Mouse (Mus musculus): Measurements from ENCODE around the gene Fut11.
"Not testable (repeated sequence)": the region's sequence is repeated elsewhere in the genome, so short reads cannot be mapped to it uniquely, and the experiment has no call there.

Gene Fut11

DNA sequence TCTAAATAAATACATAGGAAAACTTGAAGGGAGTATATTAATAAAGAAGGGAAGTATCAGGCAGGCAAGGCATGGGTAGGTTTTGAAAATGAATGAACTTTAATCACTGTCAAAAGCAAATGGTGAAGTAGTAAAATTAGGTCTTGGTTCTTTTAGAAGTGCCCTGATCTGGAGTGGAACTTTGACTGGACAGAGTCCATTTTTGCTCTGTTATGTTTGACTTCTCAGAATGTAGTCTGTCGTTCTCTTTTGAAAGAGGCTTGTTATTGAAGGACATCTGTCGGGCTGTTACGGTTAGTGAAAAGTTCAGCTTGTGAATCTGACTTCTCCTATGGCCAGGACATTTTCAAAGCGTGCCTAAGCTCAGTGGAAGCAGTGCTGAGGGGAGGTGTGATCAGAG, 16.9 kb upstream of the Fut11 start:
- DNase-seq: no peak

DNA sequence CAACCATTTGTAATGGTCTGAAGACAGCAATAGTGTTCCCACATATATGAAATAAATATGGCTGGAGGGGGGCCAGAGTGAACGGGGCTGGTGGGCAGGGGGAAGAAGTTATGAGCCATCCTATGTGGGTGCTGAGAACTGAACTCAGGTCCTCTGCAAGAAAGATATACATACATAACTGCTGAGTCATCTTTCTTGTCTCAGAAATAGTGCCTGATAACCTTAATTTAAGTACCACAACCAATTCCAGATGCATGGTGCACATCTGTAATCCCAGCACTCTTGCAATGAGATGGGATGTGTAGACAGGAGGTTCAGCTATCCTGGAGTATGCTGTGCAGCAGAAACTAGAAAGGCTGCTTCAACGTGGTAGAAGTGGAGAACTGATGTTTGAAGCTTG, 13.0 kb upstream of the Fut11 start:
- no peak for DNase-seq

DNA sequence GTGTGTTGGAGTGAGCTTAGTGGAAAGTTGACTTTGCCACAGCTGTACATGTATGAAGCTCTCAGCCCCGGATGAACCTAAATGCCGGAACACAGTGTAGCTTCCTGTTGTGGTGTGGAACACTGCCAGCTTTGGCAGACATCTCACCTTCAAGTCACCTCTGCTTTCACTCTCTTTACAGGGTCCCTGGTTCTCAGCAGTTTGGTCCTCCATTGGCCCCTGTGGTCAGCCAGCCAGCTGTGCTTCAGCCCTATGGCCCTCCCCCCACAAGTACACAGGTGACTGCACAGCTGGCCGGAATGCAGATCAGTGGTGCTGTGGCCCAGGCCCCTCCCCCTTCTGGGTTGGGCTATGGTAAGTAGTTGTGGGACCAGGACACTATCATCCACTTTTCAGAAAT, 12.3 kb upstream of the Fut11 start:
- no peak for DNase-seq

DNA sequence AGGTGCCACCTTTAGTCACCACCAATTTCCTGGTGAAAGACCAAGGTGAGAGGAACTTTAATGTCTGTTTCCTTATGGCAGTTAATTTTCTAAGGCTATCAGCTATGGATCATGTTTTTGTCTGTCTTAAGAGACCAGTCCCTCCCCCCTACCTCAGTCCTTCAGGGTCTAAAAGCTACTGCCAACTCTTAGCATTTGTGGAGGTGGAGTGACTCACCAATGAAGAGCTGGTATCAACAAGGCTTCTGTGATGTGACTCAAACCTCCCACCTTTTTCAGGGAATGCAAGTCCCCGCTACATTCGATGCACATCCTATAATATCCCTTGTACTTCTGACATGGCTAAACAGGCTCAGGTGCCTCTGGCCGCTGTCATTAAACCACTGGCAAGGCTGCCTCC, 8.2 kb upstream of the Fut11 start:
- no peak for DNase-seq

DNA sequence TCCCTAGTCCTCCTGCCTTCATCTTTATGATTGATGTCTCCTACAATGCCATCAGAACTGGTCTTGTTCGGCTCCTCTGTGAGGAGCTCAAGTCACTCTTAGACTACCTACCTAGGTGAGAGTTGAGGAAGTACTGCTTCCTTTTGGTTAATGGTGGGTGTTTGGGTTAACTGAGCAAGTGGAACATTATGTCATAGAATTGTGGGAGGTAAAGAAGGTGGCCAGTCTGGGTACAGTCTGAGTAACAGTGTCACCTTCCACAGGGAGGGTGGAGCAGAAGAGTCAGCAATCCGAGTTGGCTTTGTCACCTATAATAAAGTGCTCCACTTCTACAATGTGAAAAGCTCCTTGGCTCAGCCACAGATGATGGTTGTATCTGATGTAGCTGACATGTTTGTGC, 5.8 kb upstream of the Fut11 start:
- DNase-seq: no peak

DNA sequence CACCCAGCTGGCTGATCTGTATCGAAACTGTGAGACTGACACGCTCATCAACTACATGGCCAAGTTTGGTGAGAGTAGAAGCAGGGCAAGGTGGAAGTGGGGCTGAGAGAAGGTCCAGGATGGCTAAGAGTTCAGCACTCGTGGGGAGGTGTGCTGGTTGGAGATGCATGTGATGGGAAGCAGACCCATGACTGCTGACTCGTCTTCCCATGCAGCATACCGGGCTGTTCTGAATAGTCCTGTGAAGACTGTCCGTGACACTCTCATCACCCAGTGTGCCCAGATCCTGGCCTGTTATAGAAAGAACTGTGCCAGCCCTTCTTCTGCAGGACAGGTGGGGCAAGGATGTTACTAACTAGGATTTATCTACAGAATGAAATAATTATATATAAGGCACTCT, 3.0 kb upstream of the Fut11 start:
- no peak for DNase-seq

DNA sequence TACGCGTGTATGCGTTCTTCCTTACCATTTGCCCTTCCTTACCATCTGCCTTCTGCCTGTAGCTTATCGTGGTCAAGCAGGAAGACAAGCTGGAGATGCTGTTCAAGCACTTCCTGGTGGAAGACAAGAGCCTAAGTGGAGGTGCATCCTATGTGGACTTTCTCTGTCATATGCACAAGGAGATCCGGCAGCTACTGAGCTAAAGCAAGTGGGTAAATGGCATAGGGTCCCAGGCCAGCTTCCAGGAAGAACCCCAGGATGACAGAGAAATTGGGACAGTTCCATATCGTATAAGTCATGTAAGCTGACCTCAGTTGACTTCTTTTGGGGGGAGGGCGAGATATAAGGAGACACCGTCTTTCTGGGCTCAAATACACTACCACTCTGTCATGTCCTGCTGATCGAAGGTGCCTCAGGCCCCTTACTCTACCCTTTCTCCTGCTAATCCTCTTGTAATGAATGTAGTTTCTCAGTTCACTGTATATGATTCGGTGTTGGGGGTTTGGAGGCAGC, 1.1 kb upstream of the Fut11 start:
- no peak for DNase-seq

DNA sequence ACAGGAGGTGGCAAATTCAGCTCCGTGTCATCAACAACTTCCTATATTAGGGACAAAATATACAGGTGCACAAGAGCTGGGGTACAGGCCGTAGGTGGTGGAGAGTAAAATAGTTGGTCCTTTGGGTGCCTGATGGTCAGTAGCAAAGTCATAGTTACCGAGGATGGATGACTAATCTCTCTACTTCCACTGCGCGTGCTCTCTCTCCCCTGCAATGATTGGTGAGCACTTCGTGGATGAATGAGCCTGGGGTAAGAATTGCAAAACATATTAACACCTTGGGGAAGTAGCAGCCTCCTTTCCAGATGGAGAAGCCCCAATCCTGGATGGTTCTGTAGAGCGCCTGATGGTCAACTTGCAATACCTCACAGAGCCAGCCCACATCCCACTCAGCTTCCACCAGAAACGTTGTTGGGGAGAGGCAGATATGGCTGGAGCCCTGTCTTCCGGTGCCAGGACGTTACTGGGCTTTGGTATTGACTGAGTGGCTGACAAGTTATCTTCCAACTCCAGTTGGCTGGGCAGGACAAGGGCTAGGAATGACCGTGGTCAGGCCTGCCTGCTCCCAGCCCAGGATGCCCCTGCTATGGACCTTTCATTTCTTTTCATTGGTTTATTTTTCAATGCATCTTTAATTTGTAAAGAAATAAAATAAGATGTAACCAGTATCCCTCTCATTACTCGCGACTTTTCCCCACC, 434 bp upstream of the Fut11 start:
- no peak for DNase-seq

DNA sequence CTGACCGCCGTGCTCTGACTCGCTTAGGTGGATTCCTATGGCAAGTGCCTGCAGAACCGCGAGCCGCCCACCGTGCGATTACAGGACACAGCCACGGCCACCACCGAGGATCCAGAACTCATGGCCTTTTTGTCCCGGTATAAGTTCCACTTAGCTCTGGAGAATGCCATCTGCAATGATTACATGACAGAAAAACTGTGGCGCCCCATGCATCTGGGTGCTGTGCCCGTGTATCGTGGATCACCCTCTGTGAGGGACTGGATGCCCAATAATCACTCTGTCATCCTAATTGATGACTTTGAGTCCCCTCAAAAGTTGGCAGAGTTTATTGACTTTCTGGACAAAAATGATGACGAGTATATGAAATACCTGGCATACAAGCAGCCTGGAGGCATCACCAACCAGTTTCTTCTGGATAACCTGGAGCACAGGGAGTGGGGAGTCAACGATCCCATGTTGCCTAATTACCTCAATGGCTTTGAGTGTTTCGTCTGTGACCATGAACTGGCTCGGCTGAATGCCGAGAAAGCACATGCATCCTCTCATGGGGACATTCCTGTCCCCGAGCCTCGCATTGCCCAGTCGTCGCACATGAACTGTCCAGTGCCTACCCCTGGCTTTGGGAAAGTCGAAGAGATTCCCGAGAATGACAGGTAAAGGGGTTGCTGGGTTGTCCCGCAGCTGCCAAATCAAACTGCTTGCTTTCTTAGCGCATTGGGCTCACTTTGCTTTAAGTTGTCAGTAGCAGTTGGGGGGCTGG, 1.2 kb downstream of the Fut11 start:
- no peak for DNase-seq

DNA sequence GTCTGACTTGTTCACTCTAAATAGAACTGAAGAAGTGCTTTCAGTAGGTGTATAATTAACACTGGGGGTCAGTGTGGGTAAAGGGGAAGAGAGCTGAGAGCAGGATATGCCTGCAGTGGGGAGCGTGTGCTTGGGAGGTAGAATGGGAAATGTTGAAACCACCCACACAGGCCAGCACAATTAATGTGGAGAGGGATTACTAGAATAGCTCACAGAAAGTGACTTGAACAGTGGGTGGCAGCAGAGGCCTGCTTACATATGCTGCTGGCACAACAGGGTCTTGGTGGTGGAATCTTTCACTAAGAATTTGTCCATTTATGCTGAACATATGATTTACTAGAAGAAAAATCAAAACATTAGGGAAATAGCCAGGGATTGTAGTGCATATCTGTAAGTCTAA, 2.2 kb downstream of the Fut11 start:
- no peak for DNase-seq

DNA sequence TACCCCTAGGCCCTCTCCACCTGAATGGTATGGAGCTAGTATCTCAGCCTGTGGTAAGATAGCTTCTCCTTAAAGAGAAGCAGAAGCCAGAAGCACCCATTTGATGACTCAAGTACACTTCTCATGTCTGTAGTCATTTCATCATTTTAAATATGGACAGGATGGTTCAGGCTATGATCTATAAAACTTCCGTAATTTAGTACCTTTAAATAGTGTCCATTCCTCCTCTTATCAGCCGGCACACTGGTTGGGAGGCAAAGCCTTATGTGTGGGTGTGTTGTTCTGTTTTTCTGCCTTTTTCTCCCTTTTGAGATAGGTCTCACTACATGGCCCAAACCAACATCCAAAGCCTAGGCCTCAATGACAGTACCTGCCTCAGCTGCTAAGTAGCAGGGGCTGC, 3.7 kb downstream of the Fut11 start:
- no peak for DNase-seq

DNA sequence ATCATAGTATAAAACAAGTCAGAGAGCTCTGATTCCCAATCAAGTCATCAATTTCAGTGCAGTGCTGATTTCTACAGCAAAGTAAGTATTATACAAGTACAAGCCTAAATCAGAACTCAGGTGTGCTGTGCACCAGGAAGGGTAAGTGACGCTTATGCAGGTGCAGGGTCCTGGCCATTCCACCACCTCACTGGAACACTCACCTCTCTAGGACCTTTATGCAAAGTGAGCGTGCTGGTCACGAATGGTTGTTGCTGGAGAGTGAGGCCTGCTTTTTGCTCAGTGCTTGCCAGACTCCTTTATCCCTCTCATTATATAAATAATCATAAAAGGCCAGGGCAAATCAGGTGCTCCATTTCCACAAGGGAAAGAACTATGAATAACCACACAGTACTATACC, 5.6 kb downstream of the Fut11 start:
- no peak for DNase-seq

DNA sequence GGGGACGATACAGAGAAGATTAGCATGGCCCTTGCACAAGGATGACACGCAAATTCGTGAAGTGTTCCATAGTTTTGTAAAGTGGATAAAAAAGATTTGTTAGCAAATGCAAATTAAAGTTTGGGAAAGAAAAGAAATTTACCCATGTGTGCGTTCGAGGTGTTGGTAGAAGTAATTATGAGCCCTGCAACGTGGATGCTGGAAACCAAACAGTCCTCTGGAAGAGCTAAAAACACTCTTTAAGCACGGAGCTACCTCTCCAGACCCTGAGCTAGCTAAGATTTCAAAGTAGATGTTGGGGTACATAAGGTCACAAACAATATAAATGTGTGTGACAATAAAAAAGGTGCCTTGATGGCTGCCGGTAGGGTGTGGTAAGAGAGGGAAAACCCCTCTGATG, 6.8 kb downstream of the Fut11 start:
- DNase-seq: no peak

DNA sequence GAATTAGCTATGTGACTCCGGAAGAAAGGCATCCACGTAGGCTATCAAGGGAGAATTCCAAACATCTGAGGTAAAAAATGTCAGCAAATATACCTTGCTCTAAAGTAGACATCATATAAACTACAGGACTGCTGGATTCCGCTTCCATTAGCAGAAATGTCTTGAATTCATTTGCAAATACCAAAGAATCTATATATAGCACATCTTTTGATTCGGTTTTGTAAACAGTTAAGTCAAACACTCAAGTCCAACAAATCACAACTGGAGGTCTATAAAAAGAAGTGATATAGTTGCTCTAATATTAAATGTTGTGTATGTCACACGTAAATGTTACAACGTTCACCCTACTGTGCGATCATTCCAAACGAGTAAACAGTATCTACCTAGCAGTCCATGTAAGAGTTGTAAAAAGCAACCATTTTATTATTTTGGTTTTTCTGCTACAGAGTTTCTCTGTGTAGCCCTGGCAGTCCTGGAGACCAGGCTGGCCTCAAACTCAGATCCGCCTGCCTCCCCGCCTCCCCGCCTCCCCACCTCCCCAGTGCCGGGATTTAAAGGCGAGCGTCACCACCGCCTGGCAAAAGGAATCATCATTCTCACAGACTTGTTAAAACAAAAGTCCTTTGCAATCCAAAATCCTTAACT, 7.5 kb downstream of the Fut11 start:
- no peak for DNase-seq

DNA sequence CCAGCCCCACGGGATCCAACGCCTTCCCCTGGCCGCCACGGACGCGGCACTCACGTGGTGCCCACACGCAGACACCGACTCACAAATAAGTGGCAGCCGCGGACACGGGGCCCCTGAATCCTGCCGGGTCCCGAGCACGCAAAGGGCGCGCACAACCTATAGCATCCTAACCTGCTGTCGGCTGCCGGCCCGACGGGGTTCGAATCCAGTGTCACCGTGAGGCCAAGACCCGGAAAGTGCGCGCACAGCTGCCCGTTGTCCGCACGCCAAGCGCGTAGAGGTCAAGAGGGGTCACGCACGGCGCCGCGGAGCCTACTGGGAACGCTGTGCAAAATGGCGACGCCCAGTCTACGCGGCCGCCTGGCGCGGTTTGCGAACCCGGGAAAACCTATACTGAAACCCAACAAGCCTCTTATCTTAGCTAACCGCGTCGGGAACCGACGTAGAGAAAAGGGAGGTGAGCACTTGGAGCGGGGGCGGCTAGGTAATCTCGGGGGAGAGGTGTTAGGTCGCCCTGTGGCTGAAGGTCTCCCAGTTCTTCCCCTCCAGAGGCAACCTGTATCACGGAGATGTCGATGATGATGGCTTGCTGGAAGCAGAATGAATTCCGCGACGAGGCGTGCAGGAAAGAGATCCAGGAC, 8.1 kb downstream of the Fut11 start, which contains the start of gene Chchd1:
Gene Chchd1, plus strand, starts transcription at position 266 of the 641 bp plus-strand sequence.
- DNase-seq: peak; percentile 93

DNA sequence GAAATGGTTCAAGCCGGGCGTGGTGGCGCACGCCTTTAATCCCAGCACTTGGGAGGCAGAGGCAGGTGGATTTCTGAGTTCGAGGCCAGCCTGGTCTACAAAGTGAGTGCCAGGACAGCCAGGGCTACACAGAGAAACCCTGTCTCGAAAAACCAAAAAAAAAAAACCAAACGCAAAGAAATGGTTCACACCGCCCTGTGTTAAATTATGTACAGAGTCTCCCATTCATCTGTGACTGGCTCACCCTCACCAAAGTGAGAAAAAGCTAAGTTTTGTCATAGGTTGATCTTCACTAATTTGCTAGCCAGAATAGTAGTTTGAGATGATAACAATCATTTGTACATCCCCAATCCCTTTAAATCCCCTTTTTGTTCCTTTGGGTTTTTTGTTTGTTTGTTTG, 8.7 kb downstream of the Fut11 start:
- DNase-seq: not testable (repeated sequence)

DNA sequence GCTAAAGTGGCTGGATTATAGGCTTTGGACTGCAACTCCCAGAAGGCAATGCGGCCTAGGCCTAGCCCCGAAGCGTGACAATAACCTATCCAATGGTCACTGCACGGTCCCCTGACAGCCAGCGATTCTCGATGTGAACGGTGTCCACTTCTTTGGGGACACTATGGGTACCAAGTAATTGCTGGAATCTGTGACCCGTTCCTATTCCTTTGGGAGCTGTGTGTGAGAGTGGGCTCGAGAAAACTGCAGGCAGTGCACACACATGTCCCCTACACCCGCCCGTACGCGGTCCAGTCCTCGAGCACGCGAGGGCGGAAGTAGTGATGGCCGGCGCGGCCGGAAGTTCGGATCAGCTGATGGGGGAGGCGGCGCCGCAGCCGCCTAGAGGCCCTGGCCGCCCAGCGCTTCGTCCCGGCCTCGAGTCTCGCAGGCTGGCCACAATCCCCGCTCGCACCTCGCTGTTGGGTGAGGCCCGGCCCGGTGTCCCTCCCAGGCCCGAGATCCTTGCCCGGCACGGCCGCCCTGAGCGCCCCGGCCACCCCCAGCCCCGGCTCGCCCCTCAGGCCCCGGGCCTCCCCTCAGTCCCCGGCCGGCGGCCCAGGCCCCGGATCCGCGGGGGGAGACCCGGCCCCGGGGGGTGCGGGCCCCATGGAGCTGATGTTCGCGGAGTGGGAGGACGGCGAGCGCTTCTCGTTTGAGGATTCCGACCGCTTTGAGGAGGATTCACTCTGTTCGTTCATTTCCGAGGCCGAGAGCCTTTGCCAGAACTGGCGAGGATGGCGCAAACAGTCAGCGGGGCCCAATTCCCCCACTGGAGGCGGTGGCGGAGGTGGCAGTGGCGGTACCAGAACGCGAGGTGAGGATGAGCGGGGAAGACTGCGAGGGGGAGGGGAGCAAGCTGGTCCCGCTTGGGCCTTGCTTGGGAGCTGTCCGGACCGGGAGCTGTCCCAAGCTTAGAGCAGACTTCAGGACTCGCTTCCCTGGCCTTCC, 12.7 kb downstream of the Fut11 start, which contains the start of gene Zswim8:
Gene Zswim8, plus strand, starts transcription at position 352 of the 990 bp plus-strand sequence.
- peak; percentile 86 for DNase-seq

DNA sequence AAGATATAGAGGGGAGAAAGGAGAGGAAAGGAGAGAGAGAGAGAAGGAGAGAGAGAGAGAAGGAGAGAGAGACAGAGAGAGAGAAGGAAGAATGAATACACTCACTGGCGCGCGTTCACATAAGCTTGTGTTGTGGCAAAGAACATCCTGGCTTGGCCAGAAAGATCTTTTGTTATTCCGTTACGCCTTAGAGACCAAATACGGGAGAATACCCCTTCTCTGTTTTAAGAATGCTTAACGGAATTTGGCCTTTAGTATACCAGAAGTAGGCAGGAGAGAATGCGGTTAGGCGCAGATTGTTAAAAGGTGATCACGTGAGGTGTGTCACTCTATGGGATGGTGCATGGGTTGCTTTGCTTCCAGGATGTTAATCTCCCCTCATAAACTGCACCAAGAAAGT, 13.5 kb downstream of the Fut11 start:
- DNase-seq: no peak

DNA sequence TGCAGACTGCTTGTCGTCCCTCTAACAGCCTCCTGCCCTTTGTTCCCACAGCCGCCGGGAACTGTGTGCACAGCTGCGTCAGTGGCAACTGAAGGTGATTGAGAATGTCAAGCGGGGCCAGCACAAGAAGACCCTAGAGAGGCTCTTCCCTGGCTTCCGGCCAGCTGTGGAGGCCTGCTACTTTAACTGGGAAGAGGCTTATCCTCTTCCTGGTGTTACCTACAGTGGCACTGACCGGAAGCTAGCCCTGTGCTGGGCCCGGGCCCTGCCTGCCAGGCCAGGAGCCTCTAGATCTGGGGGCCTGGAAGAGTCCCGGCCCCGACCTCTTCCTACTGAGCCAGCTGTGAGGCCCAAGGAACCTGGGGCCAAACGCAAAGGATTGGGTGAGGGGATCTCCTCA, 19.1 kb downstream of the Fut11 start:
- DNase-seq: no peak

DNA sequence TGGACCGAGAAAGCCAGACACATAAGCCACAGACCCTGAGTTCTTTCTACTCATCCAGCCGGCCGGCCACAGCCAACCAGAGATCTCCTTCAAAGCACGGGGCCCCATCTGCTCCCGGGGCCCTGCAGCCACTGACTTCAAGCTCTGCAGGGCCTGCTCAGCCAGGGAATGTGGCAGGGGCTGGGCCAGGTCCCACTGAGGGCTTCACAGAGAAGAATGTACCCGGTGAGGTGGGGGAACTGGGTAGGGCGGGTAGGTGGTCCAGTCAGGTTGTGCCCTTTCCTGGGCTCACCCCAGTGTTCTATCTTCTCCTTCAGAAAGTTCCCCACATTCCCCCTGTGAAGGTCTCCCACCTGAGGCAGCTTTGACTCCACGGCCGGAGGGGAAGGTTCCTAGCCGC, 23.7 kb downstream of the Fut11 start:
- no peak for DNase-seq

DNA sequence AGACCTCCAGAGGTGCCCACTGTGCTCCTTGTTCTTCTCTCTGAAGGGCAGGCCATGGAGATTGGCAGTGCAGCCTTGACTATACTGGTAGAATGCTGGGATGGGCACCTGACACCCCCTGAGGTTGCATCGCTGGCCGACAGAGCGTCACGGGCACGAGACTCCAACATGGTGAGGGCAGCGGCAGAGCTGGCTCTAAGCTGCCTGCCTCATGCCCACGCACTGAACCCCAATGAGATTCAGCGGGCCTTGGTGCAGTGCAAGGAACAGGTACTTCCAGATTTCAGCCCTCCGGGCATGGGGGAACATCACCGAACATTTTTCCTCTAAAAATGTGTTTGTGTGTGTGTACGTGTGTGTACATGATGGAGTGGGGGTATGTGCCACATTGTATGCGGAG, 25.0 kb downstream of the Fut11 start:
- no peak for DNase-seq

DNA sequence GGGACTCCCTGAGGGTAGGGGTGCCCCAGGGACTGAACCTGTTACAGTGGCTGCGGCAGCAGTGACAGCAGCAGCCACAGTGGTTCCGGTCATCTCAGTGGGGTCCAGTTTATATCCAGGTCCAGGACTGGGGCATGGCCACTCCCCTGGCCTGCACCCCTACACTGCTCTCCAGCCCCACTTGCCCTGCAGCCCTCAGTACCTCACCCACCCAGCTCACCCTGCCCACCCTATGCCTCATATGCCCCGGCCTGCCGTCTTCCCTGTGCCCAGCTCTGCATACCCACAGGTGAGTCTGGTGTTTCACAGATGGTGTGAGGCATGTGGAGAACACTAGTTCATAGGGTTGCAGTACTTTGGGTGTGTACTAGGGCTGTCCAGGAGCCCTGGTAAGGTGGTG, 26.6 kb downstream of the Fut11 start:
- no peak for DNase-seq
